Mouse (Mus musculus): Measurements from ENCODE around the gene Itih2.

Itih2 gene

GRCm38 (mm10) chr2:10131296-10131695 lies at the start of gene Itih2:
Gene Itih2, minus strand, starts transcription at chr2:10131396.
- DNase-seq (ENCODE audit: low read depth, low spot score), result no peak

GRCm38 (mm10) chr2:10169991-10170390 lies 38.8 kb upstream of the Itih2 start:
- DNase-seq (ENCODE audit: low read depth, low spot score), result no peak

GRCm38 (mm10) chr2:10168016-10168415 lies 36.8 kb upstream of the Itih2 start:
- no peak for DNase-seq (ENCODE audit: low read depth, low spot score)

- no peak for DNase-seq (ENCODE audit: low read depth, low spot score)
Observed at GRCm38 (mm10) chr2:10167283-10167682, 36.1 kb upstream of the Itih2 start.

GRCm38 (mm10) chr2:10166635-10167034 lies 35.4 kb upstream of the Itih2 start:
- DNase-seq (ENCODE audit: low read depth, low spot score), result no peak

- DNase-seq (ENCODE audit: low read depth, low spot score), result no peak
Observed at GRCm38 (mm10) chr2:10162011-10162410, 30.8 kb upstream of the Itih2 start.

- DNase-seq (ENCODE audit: low read depth, low spot score), result no peak
Observed at GRCm38 (mm10) chr2:10157184-10157583, 26.0 kb upstream of the Itih2 start.

- DNase-seq (ENCODE audit: low read depth, low spot score), result no peak
Observed at GRCm38 (mm10) chr2:10153201-10154075, 22.2 kb upstream of the Itih2 start, which contains the start of gene Itih5. Gene Itih5, plus strand, starts transcription at chr2:10153571.

GRCm38 (mm10) chr2:10152590-10152989 lies 21.4 kb upstream of the Itih2 start:
- no peak for DNase-seq (ENCODE audit: low read depth, low spot score)

- no peak for DNase-seq (ENCODE audit: low read depth, low spot score)
Observed at GRCm38 (mm10) chr2:10147176-10147575, 16.0 kb upstream of the Itih2 start.

- no peak for DNase-seq (ENCODE audit: low read depth, low spot score)
Observed at GRCm38 (mm10) chr2:10145514-10145913, 14.3 kb upstream of the Itih2 start.

- DNase-seq (ENCODE audit: low read depth, low spot score), result no peak
Observed at GRCm38 (mm10) chr2:10142472-10143454, 11.6 kb upstream of the Itih2 start.

- DNase-seq (ENCODE audit: low read depth, low spot score), result no peak
Observed at GRCm38 (mm10) chr2:10140456-10140855, 9.3 kb upstream of the Itih2 start.

GRCm38 (mm10) chr2:10137320-10137719 lies 6.1 kb upstream of the Itih2 start:
- no peak for DNase-seq (ENCODE audit: low read depth, low spot score)

- DNase-seq (ENCODE audit: low read depth, low spot score), result no peak
Observed at GRCm38 (mm10) chr2:10133941-10134340, 2.7 kb upstream of the Itih2 start.

- no peak for DNase-seq (ENCODE audit: low read depth, low spot score)
Observed at GRCm38 (mm10) chr2:10132128-10132527, 932 bp upstream of the Itih2 start.

GRCm38 (mm10) chr2:10130341-10130990 lies 730 bp downstream of the Itih2 start:
- DNase-seq (ENCODE audit: low read depth, low spot score), result peak; percentile 34

GRCm38 (mm10) chr2:10128571-10128970 lies 2.6 kb downstream of the Itih2 start:
- DNase-seq (ENCODE audit: low read depth, low spot score), result no peak

GRCm38 (mm10) chr2:10127471-10127870 lies 3.7 kb downstream of the Itih2 start:
- DNase-seq (ENCODE audit: low read depth, low spot score), result no peak

GRCm38 (mm10) chr2:10126122-10126521 lies 5.1 kb downstream of the Itih2 start:
- DNase-seq (ENCODE audit: low read depth, low spot score), result no peak

- no peak for DNase-seq (ENCODE audit: low read depth, low spot score)
Observed at GRCm38 (mm10) chr2:10121826-10122225, 9.4 kb downstream of the Itih2 start.

GRCm38 (mm10) chr2:10119276-10119675 lies 11.9 kb downstream of the Itih2 start:
- no peak for DNase-seq (ENCODE audit: low read depth, low spot score)

Data from telencephalon, adult 2 months (tissue).